Mouse (Mus musculus): ENCODE measurements around the gene Fam214a.

- TF ChIP-seq CTCF (IDR thresholded peaks at IDR 0.05; ENCODE audit: extremely low read depth, insufficient read depth, insufficient read length, insufficient replicate concordance) (no peak), POLR2A (IDR thresholded peaks at IDR 0.05; ENCODE audit: low read depth, low read length) (no peak)
These were observed 43.4 kb upstream of the Fam214a start for GRCm38 (mm10) chr9:74909245-74909644.
